Mouse (Mus musculus) kidney, postnatal 0 days (tissue): ENCODE results near the gene Pkib. TPM values are rescaled to one million over a fixed set of nuclear protein-coding genes. Genes with fewer than 3 reads are reported as not detected.

ENCODE experiments used
- ATAC-seq: fragments of 200-750 bp; cut with Nextera tagmentation; replicated peaks from 2 replicates; pipeline ENCODE4 v1.8.0; 2017; ENCODE audit warnings: low read depth, moderate number of reproducible peaks, moderate TSS enrichment, moderate library complexity; ENCODE audit not compliant: low FRiP score
- DNase-seq: peaks from one replicate; pipeline ENCODE4 v3.0.0-alpha.2; 2016; ENCODE audit warnings: low spot score
- H3K27ac ChIP-seq: fragments of 300-500 bp; sonication (generic); 2 replicates; pipeline ENCODE4 v1.5.1; 2014; ENCODE audit warnings: mild to moderate bottlenecking
- H3K27me3 ChIP-seq: fragments of 300-500 bp; sonication (generic); 2 replicates; pipeline ENCODE4 v1.6.1; 2014; ENCODE audit warnings: low read length, mixed read lengths; ENCODE audit not compliant: insufficient read depth
- H3K36me3 ChIP-seq: fragments of 300-500 bp; sonication (generic); 2 replicates; pipeline ENCODE4 v1.6.1; 2014; ENCODE audit warnings: low read length, mixed read lengths; ENCODE audit not compliant: insufficient read depth
- H3K4me1 ChIP-seq: fragments of 300-500 bp; sonication (generic); replicated peaks from 2 replicates; pipeline ENCODE4 v1.6.1; 2014; ENCODE audit warnings: antibody characterized with exemption, low read length, mixed read lengths; ENCODE audit not compliant: insufficient read depth
- H3K4me2 ChIP-seq: fragments of 300-500 bp; sonication (generic); 2 replicates; pipeline ENCODE4 v1.6.1; 2014; ENCODE audit warnings: mild to moderate bottlenecking, low read length, moderate library complexity, mixed read lengths
- H3K4me3 ChIP-seq: fragments of 300-500 bp; sonication (generic); replicated peaks from 2 replicates; pipeline ENCODE4 v1.5.1; 2014; ENCODE audit warnings: low read depth, low read length
- H3K9ac ChIP-seq: fragments of 300-500 bp; sonication (generic); 2 replicates; pipeline ENCODE4 v1.6.1; 2014; ENCODE audit warnings: low read depth, low read length
- H3K9me3 ChIP-seq: fragments of 300-500 bp; sonication (generic); replicated peaks from 2 replicates; pipeline ENCODE4 v1.6.1; 2016; ENCODE audit warnings: low read length, inconsistent platforms, mixed read lengths
- CTCF ChIP-seq: IDR thresholded peaks from 2 replicates; pipeline ENCODE4 v1.5.1; 2016; ENCODE audit warnings: antibody characterized with exemption, low read depth, mild to moderate bottlenecking, moderate library complexity
- WGBS: fragments of 180-500 bp; shearing (Covaris S2); extraction: QIAGEN DNeasy Blood & Tissue Kit; methylation state at CpG from one replicate; pipeline ENCODE4 v1.1.7; 2014; 5-methylcytosine and 5-hydroxymethylcytosine counted together
- polyA plus RNA-seq: library from polyadenylated mRNA; unstranded; fragments of >200 nt; fragmentation: Nextera tagmentation; extraction: Ambion mirVana; gene quantifications from 2 replicates; pipeline ENCODE4 v1.2.1, GENCODE M21; 2015

The Pkib gene
- polyA plus RNA-seq, 1 experiment from 2014 or later, result 5.6 TPM

GRCm38 (mm10) chr10:57721035-57721434, 89.3 kb downstream of the Pkib start:
- Histone ChIP-seq H3K27me3 (no peaks in the 10 kb centered on the region), H3K9me3 (no peaks in the 10 kb centered on the region), H3K4me2 (no peak overlapping the region), H3K9ac (no peak overlapping the region), H3K36me3 (no peaks in the 10 kb centered on the region), H3K4me1 (no peaks in the 10 kb centered on the region), H3K27ac (no peak overlapping the region), H3K4me3 (no peak overlapping the region)
- DNase-seq (no peak), ATAC-seq (no peak)
- no peak for TF ChIP-seq CTCF

GRCm38 (mm10) chr10:57722363-57722762, 90.6 kb downstream of the Pkib start:
- DNase-seq (no peak), ATAC-seq (no peak)
- Histone ChIP-seq H3K27me3 (no peaks in the 10 kb centered on the region), H3K36me3 (no peaks in the 10 kb centered on the region), H3K4me2 (no peak overlapping the region), H3K9me3 (no peaks in the 10 kb centered on the region), H3K27ac (no peak overlapping the region), H3K4me3 (no peak overlapping the region), H3K4me1 (no peaks in the 10 kb centered on the region), H3K9ac (no peak overlapping the region)
- TF ChIP-seq CTCF, result no peak
- WGBS, result 76% methylated on average over 3 of the region's 3 CpGs

GRCm38 (mm10) chr10:57727666-57728065, 95.9 kb downstream of the Pkib start:
- Histone ChIP-seq H3K9ac (no peak overlapping the region), H3K4me3 (no peak overlapping the region), H3K27ac (no peak overlapping the region), H3K36me3 (no peaks in the 10 kb centered on the region), H3K9me3 (no peaks in the 10 kb centered on the region), H3K4me1 (no peaks in the 10 kb centered on the region), H3K27me3 (no peaks in the 10 kb centered on the region), H3K4me2 (no peak overlapping the region)
- ATAC-seq (no peak), DNase-seq (peak; percentile 11)
- TF ChIP-seq CTCF, result no peak
- 80% methylated on average over 8 of the region's 8 CpGs for WGBS

DNA sequence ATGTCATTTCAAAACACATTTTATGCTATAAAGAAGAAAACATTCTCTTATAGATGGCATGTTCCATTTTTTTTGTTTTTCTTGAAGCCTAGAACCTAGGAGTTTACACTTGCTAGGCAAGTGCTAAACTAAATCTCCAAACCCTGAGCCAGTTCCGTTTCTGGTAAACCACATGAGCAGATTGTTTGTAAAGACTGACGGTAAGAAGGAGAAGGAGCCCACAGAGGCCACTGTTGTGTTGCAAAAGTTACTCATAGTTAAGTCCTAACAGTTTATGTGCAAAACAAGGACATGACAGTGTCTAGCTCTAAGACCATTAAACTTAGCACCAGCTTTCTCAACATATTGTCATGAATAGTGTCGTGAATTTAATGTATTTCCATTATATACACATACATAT, 99.9 kb downstream of the Pkib start:
- Histone ChIP-seq H3K36me3 (no peaks in the 10 kb centered on the region), H3K27ac (no peak overlapping the region), H3K9ac (no peak overlapping the region), H3K27me3 (no peaks in the 10 kb centered on the region), H3K4me2 (no peak overlapping the region), H3K9me3 (no peaks in the 10 kb centered on the region), H3K4me1 (no peaks in the 10 kb centered on the region), H3K4me3 (no peak overlapping the region)
- DNase-seq, result no peak
- 84% methylated on average over 3 of the region's 3 CpGs for WGBS
- ATAC-seq, result no peak
- TF ChIP-seq CTCF, result no peak

DNA sequence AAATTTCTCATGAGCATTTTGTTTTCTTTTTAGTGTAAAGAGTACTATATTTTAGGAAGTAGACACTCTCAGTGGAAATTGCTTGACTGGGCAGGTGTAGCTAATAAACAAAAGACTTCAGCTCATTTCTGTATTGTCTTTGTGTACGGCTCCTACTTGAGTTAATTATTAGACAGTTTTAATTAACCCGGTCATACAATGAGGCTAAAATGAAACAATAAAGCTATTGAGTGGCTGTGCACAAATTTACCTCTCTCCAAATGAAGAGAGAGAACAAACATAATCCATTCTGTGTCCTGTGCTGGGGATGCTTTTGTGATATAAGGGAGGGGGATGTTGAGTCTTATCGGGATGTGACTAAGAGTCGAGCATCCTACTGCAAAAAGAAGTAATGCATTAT, 109.0 kb downstream of the Pkib start:
- WGBS, result 53% methylated on average over 4 of the region's 4 CpGs
- Histone ChIP-seq H3K4me1 (no peaks in the 10 kb centered on the region), H3K27me3 (no peaks in the 10 kb centered on the region), H3K9ac (no peak overlapping the region), H3K4me2 (no peak overlapping the region), H3K36me3 (no peaks in the 10 kb centered on the region), H3K9me3 (no peaks in the 10 kb centered on the region), H3K27ac (no peak overlapping the region), H3K4me3 (no peak overlapping the region)
- no peak for DNase-seq
- no peak for ATAC-seq
- TF ChIP-seq CTCF, result no peak

GRCm38 (mm10) chr10:57741351-57741750, 109.6 kb downstream of the Pkib start:
- Histone ChIP-seq H3K36me3 (no peaks in the 10 kb centered on the region), H3K4me1 (no peaks in the 10 kb centered on the region), H3K27me3 (no peaks in the 10 kb centered on the region), H3K9ac (no peak overlapping the region), H3K4me2 (no peak overlapping the region), H3K4me3 (no peak overlapping the region), H3K9me3 (no peaks in the 10 kb centered on the region), H3K27ac (no peak overlapping the region)
- ATAC-seq (no peak), DNase-seq (no peak)
- no peak for TF ChIP-seq CTCF
- WGBS, result 49% methylated on average over 2 of the region's 2 CpGs

GRCm38 (mm10) chr10:57743045-57743444, 111.3 kb downstream of the Pkib start:
- Histone ChIP-seq H3K27ac (no peak overlapping the region), H3K4me2 (no peak overlapping the region), H3K9ac (no peak overlapping the region), H3K4me1 (no peaks in the 10 kb centered on the region), H3K4me3 (no peak overlapping the region), H3K27me3 (no peaks in the 10 kb centered on the region), H3K9me3 (no peaks in the 10 kb centered on the region), H3K36me3 (no peaks in the 10 kb centered on the region)
- no peak for ATAC-seq
- no peak for DNase-seq
- 70% methylated on average over 7 of the region's 7 CpGs for WGBS
- TF ChIP-seq CTCF, result no peak
